Mouse (Mus musculus): Measurements from ENCODE around the gene Btbd17. TPM values are rescaled to one million over a fixed set of nuclear protein-coding genes. Genes with fewer than 3 reads are reported as not detected.

Btbd17 gene
- total RNA-seq, 1 experiment: 1.7 TPM

DNA sequence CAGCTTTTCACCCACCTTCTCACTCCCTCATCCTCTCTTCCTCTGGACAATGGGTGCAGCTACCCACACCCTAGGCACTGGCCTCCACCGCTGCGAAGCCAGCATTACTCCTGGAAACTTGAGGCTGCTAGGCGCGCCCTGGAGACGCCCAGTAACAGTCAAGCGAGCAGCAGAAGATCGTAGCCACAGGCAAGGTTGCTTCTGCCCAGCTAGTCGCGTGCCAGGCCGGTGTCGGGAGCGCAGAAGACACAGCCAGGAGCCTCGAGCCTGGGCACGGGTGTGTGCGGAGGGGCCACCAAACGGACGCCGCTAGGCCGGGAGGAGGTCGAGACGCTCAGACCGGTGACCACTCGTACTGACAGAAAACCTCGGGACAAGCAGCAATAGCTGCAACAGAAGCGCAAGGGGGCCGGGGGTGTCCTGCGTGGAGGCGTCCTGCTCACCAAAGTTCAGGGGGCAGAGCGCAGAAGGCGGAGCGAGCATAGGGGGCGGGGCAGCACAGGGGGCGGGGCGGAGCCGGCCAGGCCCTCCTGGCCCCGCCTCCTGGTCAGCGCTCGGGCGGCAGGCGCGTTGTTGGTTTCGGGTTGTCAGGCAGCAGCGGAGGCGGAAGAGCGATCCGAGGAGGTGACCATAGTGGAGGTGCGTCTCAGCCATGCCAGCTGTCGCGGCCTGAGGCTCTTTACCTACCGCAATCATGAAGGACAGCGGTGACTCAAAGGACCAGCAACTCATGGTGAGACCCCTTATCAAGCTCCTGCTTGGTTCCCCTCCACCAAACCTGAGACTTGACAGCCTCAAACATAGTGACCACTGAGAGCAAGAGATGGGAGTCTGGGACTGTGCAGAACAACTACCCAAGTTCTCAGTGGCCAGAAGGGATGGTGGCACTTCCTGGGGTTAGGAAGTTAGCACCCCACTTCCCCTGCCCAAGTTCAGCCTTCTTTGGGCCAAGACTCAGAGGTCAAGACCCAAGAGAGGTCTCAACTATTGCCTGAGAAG is 30.6 kb downstream of the Btbd17 start, which contains the start of gene Kif19a:
Gene Kif19a, plus strand, starts transcription at position 569 of the 999 bp plus-strand sequence.
- TF ChIP-seq ZC3H11A (IDR thresholded peaks at IDR 0.05; ENCODE audit: borderline replicate concordance, low read depth, low read length) (no peak), ZNF384 (IDR thresholded peaks at IDR 0.05; ENCODE audit: low read depth, low read length) (no peak), MAFK (IDR thresholded peaks at IDR 0.05; ENCODE audit: insufficient read depth, low read depth, low read length) (no peak), CHD2 (IDR thresholded peaks at IDR 0.05; ENCODE audit: low read depth, low read length) (no peak), HCFC1 (IDR thresholded peaks at IDR 0.05; ENCODE audit: borderline replicate concordance, insufficient read depth, low read length) (no peak)
- Histone ChIP-seq H3K4me3 (ENCODE audit: insufficient read depth in 1 of 2, low read depth in 1 of 2, low read length in 2 of 2, poor library complexity in 1 of 2, severe bottlenecking in 1 of 2) (peak within 1 kb of the TSS; percentile 60 to 67), H3K9me3 (ENCODE audit: control insufficient read depth, insufficient read depth, low read depth, low read length) (no peaks in the 10 kb centered on the region), H3K9ac (ENCODE audit: insufficient read depth, low read depth, low read length, poor library complexity, severe bottlenecking) (no peak within 1 kb of the TSS), H3K36me3 (ENCODE audit: control insufficient read depth, insufficient read depth, low read length, poor library complexity, severe bottlenecking) (no peaks in the 10 kb centered on the region), H3K27ac (ENCODE audit: insufficient read depth, low read depth, low read length, poor library complexity, severe bottlenecking) (no peak within 1 kb of the TSS), H3K4me1 (ENCODE audit: control insufficient read depth in 2 of 2, insufficient read depth in 2 of 2, low read length in 2 of 2, poor library complexity in 1 of 2) (peaks cover 0 to 6% of the 10 kb centered on the region in 2 experiments; a peak in 2 of 4 replicates)
- DNase-seq (ENCODE audit: low read depth, low spot score): no peak
- in situ Hi-C loops (cut with MboI; ENCODE audit: low sequenced_read_pairs in 2 of 2, unreplicated experiment in 2 of 2): no loop called here

GRCm38 (mm10) chr11:114747564-114748138 is 48.1 kb downstream of the Btbd17 start:
- no peaks in the 10 kb centered on the region for H3K36me3 ChIP-seq (ENCODE audit: control insufficient read depth, insufficient read depth, low read length, poor library complexity, severe bottlenecking)
- TF ChIP-seq ZC3H11A (IDR thresholded peaks at IDR 0.05; ENCODE audit: borderline replicate concordance, low read depth, low read length) (no peak), HCFC1 (IDR thresholded peaks at IDR 0.05; ENCODE audit: borderline replicate concordance, insufficient read depth, low read length) (no peak), CHD2 (IDR thresholded peaks at IDR 0.05; ENCODE audit: low read depth, low read length) (no peak), MAFK (IDR thresholded peaks at IDR 0.05; ENCODE audit: insufficient read depth, low read depth, low read length) (no peak), ZNF384 (IDR thresholded peaks at IDR 0.05; ENCODE audit: low read depth, low read length) (no peak)
- in situ Hi-C loops (cut with MboI; ENCODE audit: low sequenced_read_pairs in 2 of 2, unreplicated experiment in 2 of 2): loop anchor here in 1 of 2 experiments (25.0 kb wide), 1 partner anchor 165 kb away; no protein-coding TSS in a partner anchor
- H3K9ac ChIP-seq (ENCODE audit: insufficient read depth, low read depth, low read length, poor library complexity, severe bottlenecking): no peak overlapping the region
- no peak for DNase-seq (ENCODE audit: low read depth, low spot score)
- no peak overlapping the region for H3K4me3 ChIP-seq (ENCODE audit: insufficient read depth in 1 of 2, low read depth in 1 of 2, low read length in 2 of 2, poor library complexity in 1 of 2, severe bottlenecking in 1 of 2)
- H3K27ac ChIP-seq (ENCODE audit: insufficient read depth, low read depth, low read length, poor library complexity, severe bottlenecking): no peak overlapping the region
- peaks cover 2 to 3% of the 10 kb centered on the region in 2 experiments; a peak in 2 of 4 replicates for H3K4me1 ChIP-seq (ENCODE audit: control insufficient read depth in 2 of 2, insufficient read depth in 2 of 2, low read length in 2 of 2, poor library complexity in 1 of 2)
- H3K9me3 ChIP-seq (ENCODE audit: control insufficient read depth, insufficient read depth, low read depth, low read length): no peaks in the 10 kb centered on the region

DNA sequence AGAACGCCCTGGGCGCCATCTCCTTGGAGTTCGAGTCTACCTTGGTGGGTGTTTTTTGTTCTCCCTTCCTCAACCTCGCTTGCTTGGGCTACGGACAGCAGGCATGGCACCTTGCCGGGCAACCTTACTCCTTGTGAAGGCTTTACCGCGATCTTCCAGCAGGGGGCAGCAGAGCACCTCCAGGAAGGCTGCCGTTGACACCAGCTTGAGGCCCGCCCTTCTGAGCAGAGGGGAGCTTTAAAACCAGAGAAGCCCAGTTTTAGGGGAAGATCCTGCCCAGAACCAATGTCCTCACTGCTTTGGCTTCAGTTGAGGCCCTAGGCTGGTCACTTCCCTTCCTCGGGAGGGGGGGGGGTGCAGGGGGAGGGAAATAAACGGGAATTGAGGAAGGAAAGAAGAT is 50.6 kb downstream of the Btbd17 start:
- TF ChIP-seq CHD2 (IDR thresholded peaks at IDR 0.05; ENCODE audit: low read depth, low read length) (no peak), ZC3H11A (IDR thresholded peaks at IDR 0.05; ENCODE audit: borderline replicate concordance, low read depth, low read length) (peak; percentile 78)
- in situ Hi-C loops (cut with MboI; ENCODE audit: low sequenced_read_pairs in 2 of 2, unreplicated experiment in 2 of 2): loop anchor here in 1 of 2 experiments (25.0 kb wide), 1 partner anchor 167 kb away; no protein-coding TSS in a partner anchor
- peak; percentile 89 for DNase-seq (ENCODE audit: low read depth, low spot score)
- Histone ChIP-seq H3K36me3 (ENCODE audit: control insufficient read depth, insufficient read depth, low read length, poor library complexity, severe bottlenecking) (no peaks in the 10 kb centered on the region), H3K9ac (ENCODE audit: insufficient read depth, low read depth, low read length, poor library complexity, severe bottlenecking) (no peak overlapping the region), H3K4me1 (ENCODE audit: control insufficient read depth in 2 of 2, insufficient read depth in 2 of 2, low read length in 2 of 2, poor library complexity in 1 of 2) (no peaks in the 10 kb centered on the region; a peak in 1 of 4 replicates), H3K9me3 (ENCODE audit: control insufficient read depth, insufficient read depth, low read depth, low read length) (no peaks in the 10 kb centered on the region), H3K4me3 (ENCODE audit: insufficient read depth in 1 of 2, low read depth in 1 of 2, low read length in 2 of 2, poor library complexity in 1 of 2, severe bottlenecking in 1 of 2) (no peak overlapping the region), H3K27ac (ENCODE audit: insufficient read depth, low read depth, low read length, poor library complexity, severe bottlenecking) (no peak overlapping the region)

DNA sequence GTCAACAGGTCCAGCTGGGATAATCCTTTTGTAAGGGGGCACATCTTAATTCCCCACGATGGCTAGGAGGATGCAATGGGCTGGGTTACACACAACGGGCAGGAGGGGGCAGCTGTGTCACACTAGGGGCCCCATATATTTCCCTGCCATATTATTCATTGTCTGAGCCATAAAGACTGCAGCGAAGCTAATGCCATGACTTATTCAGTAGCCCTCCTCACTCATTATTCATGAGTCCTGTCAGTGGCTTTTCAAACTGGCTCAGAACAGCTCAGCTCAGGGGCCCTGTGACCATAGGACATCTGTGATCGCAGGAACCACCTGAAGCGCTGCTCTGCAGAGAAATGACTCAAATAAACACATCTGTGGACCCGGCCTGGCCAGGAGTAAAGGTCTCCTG is 54.3 kb downstream of the Btbd17 start:
- Histone ChIP-seq H3K36me3 (ENCODE audit: control insufficient read depth, insufficient read depth, low read length, poor library complexity, severe bottlenecking) (no peaks in the 10 kb centered on the region), H3K9me3 (ENCODE audit: control insufficient read depth, insufficient read depth, low read depth, low read length) (no peaks in the 10 kb centered on the region), H3K27ac (ENCODE audit: insufficient read depth, low read depth, low read length, poor library complexity, severe bottlenecking) (no peak overlapping the region), H3K4me1 (ENCODE audit: control insufficient read depth in 2 of 2, insufficient read depth in 2 of 2, low read length in 2 of 2, poor library complexity in 1 of 2) (peaks cover 0 to 6% of the 10 kb centered on the region in 2 experiments; a peak in 1 of 4 replicates), H3K9ac (ENCODE audit: insufficient read depth, low read depth, low read length, poor library complexity, severe bottlenecking) (no peak overlapping the region), H3K4me3 (ENCODE audit: insufficient read depth in 1 of 2, low read depth in 1 of 2, low read length in 2 of 2, poor library complexity in 1 of 2, severe bottlenecking in 1 of 2) (no peak overlapping the region)
- TF ChIP-seq ZNF384 (IDR thresholded peaks at IDR 0.05; ENCODE audit: low read depth, low read length) (no peak), HCFC1 (IDR thresholded peaks at IDR 0.05; ENCODE audit: borderline replicate concordance, insufficient read depth, low read length) (no peak), ZC3H11A (IDR thresholded peaks at IDR 0.05; ENCODE audit: borderline replicate concordance, low read depth, low read length) (no peak), MAFK (IDR thresholded peaks at IDR 0.05; ENCODE audit: insufficient read depth, low read depth, low read length) (no peak), CHD2 (IDR thresholded peaks at IDR 0.05; ENCODE audit: low read depth, low read length) (no peak)
- in situ Hi-C loops (cut with MboI; ENCODE audit: low sequenced_read_pairs in 2 of 2, unreplicated experiment in 2 of 2): loop anchor here in 1 of 2 experiments (25.0 kb wide), 1 partner anchor 171 kb away; no protein-coding TSS in a partner anchor
- no peak for DNase-seq (ENCODE audit: low read depth, low spot score)

Other genes with a start within 250 kb of the Btbd17 start
- 2,560 and 3,102 TPM in 2 replicates for gene Rpl38, start 127.4 kb downstream of the Btbd17 start, total RNA-seq (2012; rRNA removed)
- gene Ttyh2, start 120.5 kb downstream of the Btbd17 start, total RNA-seq (2012; rRNA removed): 16.7 and 40.0 TPM in 2 replicates
- gene Dnaic2, start 68.5 kb downstream of the Btbd17 start, total RNA-seq (2012; rRNA removed): 0.71 and 2.6 TPM in 2 replicates
- gene Kif19a, start 30.6 kb downstream of the Btbd17 start, total RNA-seq (2012; rRNA removed): 0.90 and 1.1 TPM in 2 replicates
- gene Gpr142, start 3.0 kb upstream of the Btbd17 start, total RNA-seq (2012; rRNA removed): 0.27 TPM in 1 of 2 replicates, not detected in the other
- gene Gprc5c, start 55.2 kb upstream of the Btbd17 start, total RNA-seq (2012; rRNA removed): 35.9 and 36.5 TPM in 2 replicates
- 0.22 and 0.58 TPM in 2 replicates for gene Cd300a, start 94.1 kb upstream of the Btbd17 start, total RNA-seq (2012; rRNA removed)
- not detected in 2 replicates for gene Cd300lb, start 138.4 kb upstream of the Btbd17 start, total RNA-seq (2012; rRNA removed)
- gene Cd300c, start 173.2 kb upstream of the Btbd17 start, total RNA-seq (2012; rRNA removed): not detected in 2 replicates
- 0.09 TPM in 1 of 2 replicates, not detected in the other for gene Cd300ld, start 194.0 kb upstream of the Btbd17 start, total RNA-seq (2012; rRNA removed)
- not detected in 2 replicates for gene Cd300c2, start 205.9 kb upstream of the Btbd17 start, total RNA-seq (2012; rRNA removed)
- gene Cd300ld2, start 220.2 kb upstream of the Btbd17 start, total RNA-seq (2012; rRNA removed): not detected in 2 replicates
- gene Cd300ld4, start 231.1 kb upstream of the Btbd17 start, total RNA-seq (2012; rRNA removed): not detected in 2 replicates
- gene Cd300ld5, start 241.8 kb upstream of the Btbd17 start, total RNA-seq (2012; rRNA removed): not detected in 2 replicates

Data from ES-E14 (cell line).